Mouse (Mus musculus) MEL (cell line): ENCODE measurements around the gene Aktip. TPM values are rescaled to one million over a fixed set of nuclear protein-coding genes. Genes with fewer than 3 reads are reported as not detected.

Source experiments
- DNase-seq: peaks from one replicate; pipeline ENCODE4 v3.0.0; 2011; ENCODE audit warnings: low read depth, low spot score
- H3K27ac ChIP-seq: 2 replicates; pipeline ENCODE4 v1.5.1; 2012; ENCODE audit warnings: low read depth, mild to moderate bottlenecking, control low read depth, low read length, moderate library complexity; ENCODE audit not compliant: control insufficient read depth
- H3K27me3 ChIP-seq, 2 experiments: fragments of 150-350 bp in 1 of 2; sonication (generic) in 1 of 2; 2 replicates each; pipeline ENCODE4 v1.6.1; 2012; ENCODE audit warnings: low read length in 2 of 2, mild to moderate bottlenecking in 2 of 2, improper control_type of control experiment in 1 of 2, moderate library complexity in 1 of 2; ENCODE audit not compliant: insufficient read depth in 2 of 2, control insufficient read depth in 1 of 2
- H3K36me3 ChIP-seq, 2 experiments: 2 replicates each; pipeline ENCODE4 v1.6.1; 2012 to 2014; ENCODE audit warnings: low read length in 2 of 2, improper control_type of control experiment in 1 of 2, inconsistent platforms in 1 of 2, mild to moderate bottlenecking in 1 of 2; ENCODE audit not compliant: insufficient read depth in 2 of 2, control insufficient read depth in 1 of 2
- H3K4me1 ChIP-seq, 2 experiments: fragments of 150-350 bp in 1 of 2; sonication (generic) in 1 of 2; 2 replicates each; pipeline ENCODE4 v1.6.1; 2012; ENCODE audit warnings: low read length in 2 of 2, improper control_type of control experiment in 1 of 2, mild to moderate bottlenecking in 1 of 2; ENCODE audit not compliant: insufficient read depth in 2 of 2, control insufficient read depth in 1 of 2
- H3K4me3 ChIP-seq, 2 experiments: fragments of 150-350 bp in 1 of 2; sonication (generic) in 1 of 2; 2 replicates each; pipeline ENCODE4 v1.5.1; 2012; ENCODE audit warnings: low read depth in 2 of 2, low read length in 2 of 2, mild to moderate bottlenecking in 2 of 2, moderate library complexity in 2 of 2, control low read depth in 1 of 2, improper control_type of control experiment in 1 of 2; ENCODE audit not compliant: control insufficient read depth in 1 of 2, insufficient read depth in 1 of 2
- H3K79me2 ChIP-seq: 2 replicates; pipeline ENCODE4 v1.6.1; 2012; ENCODE audit warnings: mild to moderate bottlenecking, low read length, moderate library complexity; ENCODE audit not compliant: control insufficient read depth, poor library complexity, insufficient read depth
- H3K9ac ChIP-seq: 2 replicates; pipeline ENCODE4 v1.6.1; 2012; ENCODE audit warnings: low read depth, mild to moderate bottlenecking, control low read depth, low read length, moderate library complexity; ENCODE audit not compliant: control insufficient read depth, poor library complexity, severe bottlenecking
- H3K9me3 ChIP-seq: fragments of 150-350 bp; sonication (generic); replicated peaks from 2 replicates; pipeline ENCODE4 v1.6.1; 2012; ENCODE audit warnings: mild to moderate bottlenecking, low read length, improper control_type of control experiment, moderate library complexity; ENCODE audit not compliant: insufficient read depth
- BHLHE40 ChIP-seq: IDR thresholded peaks from 2 replicates; pipeline ENCODE4 v1.6.1; 2012; ENCODE audit warnings: low read depth, mild to moderate bottlenecking, inconsistent platforms, low read length, improper control_type of control experiment, borderline replicate concordance
- CHD1 ChIP-seq: IDR thresholded peaks from 2 replicates; pipeline ENCODE4 v1.6.1; 2012; ENCODE audit warnings: low read depth, mild to moderate bottlenecking, inconsistent platforms, low read length, improper control_type of control experiment
- CHD2 ChIP-seq: IDR thresholded peaks from 2 replicates; pipeline ENCODE4 v1.6.1; 2011; ENCODE audit warnings: low read length, improper control_type of control experiment
- CTCF ChIP-seq, 3 experiments: IDR thresholded peaks in 2 of 3; conservative IDR thresholded peaks in 1 of 3; 2 replicates each; pipeline ENCODE4 v1.5.1; 2011 to 2012; ENCODE audit warnings: low read length in 3 of 3, low read depth in 2 of 3, mild to moderate bottlenecking in 2 of 3, improper control_type of control experiment in 1 of 3, inconsistent platforms in 1 of 3, mixed read lengths in 1 of 3, moderate library complexity in 1 of 3; ENCODE audit not compliant: control insufficient read depth in 1 of 3, insufficient read depth in 1 of 3, poor library complexity in 1 of 3, severe bottlenecking in 1 of 3
- E2F4 ChIP-seq: IDR thresholded peaks from 2 replicates; pipeline ENCODE4 v1.6.1; 2011; ENCODE audit warnings: low read depth, low read length, improper control_type of control experiment, borderline replicate concordance
- ELF1 ChIP-seq: IDR thresholded peaks from 2 replicates; pipeline ENCODE4 v1.6.1; 2014; ENCODE audit warnings: low read depth, mild to moderate bottlenecking, inconsistent platforms, low read length, improper control_type of control experiment, moderate library complexity
- EP300 ChIP-seq, 2 experiments: IDR thresholded peaks; 2 replicates each; pipeline ENCODE4 v1.6.1; 2011; ENCODE audit warnings: improper control_type of control experiment in 2 of 2, low read length in 2 of 2, low read depth in 1 of 2, mild to moderate bottlenecking in 1 of 2
- ETS1 ChIP-seq: IDR thresholded peaks from 2 replicates; pipeline ENCODE4 v1.6.1; 2012; ENCODE audit warnings: low read depth, mild to moderate bottlenecking, inconsistent platforms, low read length, improper control_type of control experiment, moderate library complexity
- GATA1 ChIP-seq: IDR thresholded peaks from 2 replicates; pipeline ENCODE4 v1.6.1; 2011; ENCODE audit warnings: low read depth, low read length, improper control_type of control experiment
- HCFC1 ChIP-seq: IDR thresholded peaks from 2 replicates; pipeline ENCODE4 v1.6.1; 2012; ENCODE audit warnings: low read depth, mild to moderate bottlenecking, inconsistent platforms, low read length, improper control_type of control experiment, moderate library complexity
- JUND ChIP-seq: IDR thresholded peaks from 2 replicates; pipeline ENCODE4 v1.6.1; 2011; ENCODE audit warnings: low read depth, mild to moderate bottlenecking, improper control_type of control experiment, low read length
- KAT2A ChIP-seq: conservative IDR thresholded peaks from 2 replicates; pipeline ENCODE4 v1.6.1; 2012; ENCODE audit warnings: low read depth, low read length, improper control_type of control experiment, inconsistent platforms
- MAFK ChIP-seq: IDR thresholded peaks from 2 replicates; pipeline ENCODE4 v1.6.1; 2011; ENCODE audit warnings: low read depth, mild to moderate bottlenecking, low read length, improper control_type of control experiment, borderline replicate concordance
- MAX ChIP-seq: IDR thresholded peaks from 2 replicates; pipeline ENCODE4 v1.6.1; 2011; ENCODE audit warnings: low read length, improper control_type of control experiment
- MAZ ChIP-seq: IDR thresholded peaks from 2 replicates; pipeline ENCODE4 v1.6.1; 2012; ENCODE audit warnings: low read depth, mild to moderate bottlenecking, inconsistent platforms, low read length, improper control_type of control experiment
- MEF2A ChIP-seq: IDR thresholded peaks from 2 replicates; pipeline ENCODE4 v1.6.1; 2014; ENCODE audit warnings: low read depth, mild to moderate bottlenecking, inconsistent platforms, low read length, improper control_type of control experiment; ENCODE audit not compliant: poor library complexity, insufficient replicate concordance, severe bottlenecking; ENCODE audit errors: extremely low read depth
- MXI1 ChIP-seq: IDR thresholded peaks from 2 replicates; pipeline ENCODE4 v1.6.1; 2011; ENCODE audit warnings: mild to moderate bottlenecking, low read depth, low read length, improper control_type of control experiment
- MYB ChIP-seq: IDR thresholded peaks from 2 replicates; pipeline ENCODE4 v1.6.1; 2011; ENCODE audit warnings: mild to moderate bottlenecking, low read depth, low read length, improper control_type of control experiment
- MYC ChIP-seq: IDR thresholded peaks from 2 replicates; pipeline ENCODE4 v1.6.1; 2011; ENCODE audit warnings: low read depth, mild to moderate bottlenecking, low read length, improper control_type of control experiment, moderate library complexity
- NRF1 ChIP-seq: IDR thresholded peaks from 2 replicates; pipeline ENCODE4 v1.6.1; 2014; ENCODE audit warnings: low read depth, mild to moderate bottlenecking, inconsistent platforms, low read length, improper control_type of control experiment, moderate library complexity; ENCODE audit not compliant: poor library complexity, insufficient read depth, severe bottlenecking
- POLR2AphosphoS2 ChIP-seq: IDR thresholded peaks from 2 replicates; pipeline ENCODE4 v1.6.1; 2011; ENCODE audit warnings: low read length, improper control_type of control experiment
- POLR2AphosphoS5 ChIP-seq: IDR thresholded peaks from 2 replicates; pipeline ENCODE4 v1.6.1; 2012; ENCODE audit warnings: low read depth, borderline replicate concordance, mild to moderate bottlenecking, inconsistent platforms, low read length, moderate library complexity, mixed read lengths
- RAD21 ChIP-seq: IDR thresholded peaks from 2 replicates; pipeline ENCODE4 v1.6.1; 2011; ENCODE audit warnings: mild to moderate bottlenecking, low read depth, low read length, improper control_type of control experiment
- RCOR1 ChIP-seq: IDR thresholded peaks from 2 replicates; pipeline ENCODE4 v1.6.1; 2012; ENCODE audit warnings: low read depth, mild to moderate bottlenecking, inconsistent platforms, low read length, improper control_type of control experiment
- SIN3A ChIP-seq: IDR thresholded peaks from 2 replicates; pipeline ENCODE4 v1.6.1; 2012; ENCODE audit warnings: low read length, improper control_type of control experiment, inconsistent platforms
- SMC3 ChIP-seq: IDR thresholded peaks from 2 replicates; pipeline ENCODE4 v1.6.1; 2011; ENCODE audit warnings: low read depth, low read length, improper control_type of control experiment
- TAL1 ChIP-seq: IDR thresholded peaks from 2 replicates; pipeline ENCODE4 v1.6.1; 2012; ENCODE audit warnings: mild to moderate bottlenecking, inconsistent platforms, low read length, moderate library complexity, mixed read lengths
- TBP ChIP-seq: IDR thresholded peaks from 2 replicates; pipeline ENCODE4 v1.8.0; 2011; ENCODE audit warnings: low read depth, low read length, improper control_type of control experiment
- TCF12 ChIP-seq: IDR thresholded peaks from 2 replicates; pipeline ENCODE4 v1.6.1; 2014; ENCODE audit warnings: low read depth, mild to moderate bottlenecking, inconsistent platforms, low read length, improper control_type of control experiment, moderate library complexity
- UBTF ChIP-seq: IDR thresholded peaks from 2 replicates; pipeline ENCODE4 v1.6.1; 2012; ENCODE audit warnings: low read depth, mild to moderate bottlenecking, inconsistent platforms, low read length, improper control_type of control experiment, moderate library complexity, borderline replicate concordance; ENCODE audit not compliant: insufficient read depth
- USF2 ChIP-seq, 2 experiments: IDR thresholded peaks; 2 replicates each; pipeline ENCODE4 v1.6.1; 2011 to 2012; ENCODE audit warnings: improper control_type of control experiment in 2 of 2, low read length in 2 of 2, borderline replicate concordance in 1 of 2, inconsistent platforms in 1 of 2, low read depth in 1 of 2, mild to moderate bottlenecking in 1 of 2; ENCODE audit not compliant: insufficient read depth in 1 of 2
- ZC3H11A ChIP-seq: IDR thresholded peaks from 2 replicates; pipeline ENCODE4 v1.6.1; 2012; ENCODE audit warnings: low read depth, mild to moderate bottlenecking, inconsistent platforms, low read length, improper control_type of control experiment
- ZKSCAN1 ChIP-seq: IDR thresholded peaks from 2 replicates; pipeline ENCODE4 v1.6.1; 2012; ENCODE audit warnings: low read depth, mild to moderate bottlenecking, inconsistent platforms, low read length, improper control_type of control experiment, moderate library complexity
- ZMIZ1 ChIP-seq: IDR thresholded peaks from 2 replicates; pipeline ENCODE4 v1.6.1; 2012; ENCODE audit warnings: low read depth, mild to moderate bottlenecking, inconsistent platforms, low read length, improper control_type of control experiment, moderate library complexity
- ZNF384 ChIP-seq: IDR thresholded peaks from 2 replicates; pipeline ENCODE4 v1.6.1; 2012; ENCODE audit warnings: low read depth, mild to moderate bottlenecking, inconsistent platforms, low read length, improper control_type of control experiment
- polyA plus RNA-seq, 2 experiments: library from polyadenylated mRNA; stranded (reverse) in 1 of 2; unstranded in 1 of 2; fragments of >175 nt in 1 of 2; fragments of >200 nt in 1 of 2; gene quantifications; 2 replicates each; pipeline versions ENCODE4 v1.2.1 to v1.2.4; 2012; ENCODE audit warnings: low replicate concordance in 2 of 2, low read depth in 1 of 2; ENCODE audit not compliant: insufficient read length in 2 of 2, insufficient read depth in 1 of 2, missing spikeins in 1 of 2
- total RNA-seq: library from RNA; depleted of rRNA; stranded (reverse); fragments of 300-350 nt; gene quantifications from 2 replicates; pipeline ENCODE4 v1.2.3, GENCODE M21; 2012

Aktip gene
- total and polyA plus RNA-seq, 3 experiments, result 4.6 to 8.5 TPM; not detected in 1

DNA sequence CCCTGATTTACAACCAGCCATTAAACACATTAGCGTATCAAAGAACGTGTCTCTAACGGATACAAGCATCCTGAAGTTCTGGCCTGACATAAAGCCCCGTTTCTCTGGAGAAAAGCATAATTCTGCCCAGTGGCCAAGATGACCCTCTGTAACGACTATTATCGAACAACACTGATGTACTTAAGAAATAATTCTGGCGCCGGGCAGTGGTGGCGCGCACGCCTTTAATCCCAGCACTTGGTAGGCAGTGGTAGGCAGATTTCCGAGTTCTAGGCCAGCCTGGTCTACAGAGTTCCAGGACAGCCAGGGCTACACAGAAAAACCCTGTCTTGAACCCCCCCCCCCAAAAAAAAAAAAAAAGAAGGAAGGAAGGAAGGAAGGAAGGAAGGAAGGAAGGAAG is 65.1 kb downstream of the Aktip start (continued):
- no peak for TF ChIP-seq SMC3
- TF ChIP-seq, all 39 proteins: peak for 0

DNA sequence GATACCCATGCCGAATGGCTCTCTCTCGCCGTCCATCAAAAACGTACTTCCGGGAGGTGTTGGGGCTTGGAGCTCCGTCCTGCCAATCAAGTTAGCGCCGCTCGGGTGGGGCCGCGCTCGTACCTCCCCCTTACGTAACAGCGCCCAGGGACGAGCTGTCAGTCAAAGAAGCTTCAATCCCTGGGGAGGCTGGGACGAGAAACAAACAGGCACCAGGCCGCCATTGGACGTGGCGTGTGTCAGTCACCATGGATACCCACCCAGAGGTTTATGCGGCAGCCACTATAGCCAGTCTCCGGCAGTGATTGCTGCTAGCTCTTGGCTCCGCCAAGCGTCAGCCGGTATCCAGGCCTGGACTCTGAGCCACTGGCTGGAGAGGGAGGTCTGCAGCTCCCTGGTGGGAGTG is 65.7 kb downstream of the Aktip start:
- peak overlapping the region; percentile 28; the same call in 1 of the 2 replicates for H3K9ac ChIP-seq
- peaks cover 0 to 7% of the 10 kb centered on the region in 2 experiments; a peak in 2 of 4 replicates for H3K36me3 ChIP-seq
- peaks cover 0 to 4% of the 10 kb centered on the region in 2 experiments; a peak in 2 of 4 replicates for H3K4me1 ChIP-seq
- H3K27me3 ChIP-seq, result no peaks in the 10 kb centered on the region
- no peak overlapping the region for H3K27ac ChIP-seq
- no peaks in the 10 kb centered on the region for H3K9me3 ChIP-seq
- H3K79me2 ChIP-seq, result no peaks in the 10 kb centered on the region
- peak overlapping the region; percentile 55 to 58 for H3K4me3 ChIP-seq
- peak; percentile 99 for DNase-seq
- TF ChIP-seq SIN3A, result no peak
- TF ChIP-seq ZNF384, result no peak
- TF ChIP-seq MAFK, result no peak
- TF ChIP-seq RCOR1, result peak; percentile 71
- TF ChIP-seq RAD21, result no peak
- no peak for TF ChIP-seq KAT2A
- TF ChIP-seq HCFC1, result peak; percentile 88
- no peak for TF ChIP-seq MYB
- no peak for TF ChIP-seq ZKSCAN1
- TF ChIP-seq CTCF (IDR thresholded peaks at IDR 0.05 in 2 of 3, conservative IDR thresholded peaks at IDR 0.05 in 1 of 3; ENCODE audit: control insufficient read depth in 1 of 3, insufficient read depth in 1 of 3, low read depth in 2 of 3, low read length in 3 of 3, poor library complexity in 1 of 3, severe bottlenecking in 1 of 3), result no peak
- no peak for TF ChIP-seq GATA1
- TF ChIP-seq MEF2A, result no peak
- no peak for TF ChIP-seq POLR2AphosphoS2
- no peak for TF ChIP-seq SMC3
- no peak for TF ChIP-seq ZC3H11A
- 0 out of 2 replicates have a peak, but pooled peaks have one; percentile 7 for TF ChIP-seq NRF1
- no peak for TF ChIP-seq CHD1
- TF ChIP-seq EP300 (IDR thresholded peaks at IDR 0.05; ENCODE audit: low read depth in 1 of 2, low read length in 2 of 2), result no peak
- TF ChIP-seq ZMIZ1, result no peak
- TF ChIP-seq JUND, result no peak
- no peak for TF ChIP-seq POLR2AphosphoS5
- TF ChIP-seq BHLHE40, result no peak
- no peak for TF ChIP-seq MYC
- no peak for TF ChIP-seq TAL1
- no peak for TF ChIP-seq ETS1
- TF ChIP-seq TBP, result no peak
- peak; percentile 96; the same call in 1 of the 2 replicates for TF ChIP-seq MAZ
- TF ChIP-seq E2F4, result no peak
- TF ChIP-seq CHD2, result no peak
- TF ChIP-seq MAX, result no peak
- TF ChIP-seq USF2 (IDR thresholded peaks at IDR 0.05; ENCODE audit: borderline replicate concordance in 1 of 2, insufficient read depth in 1 of 2, low read depth in 1 of 2, low read length in 2 of 2), result no peak
- no peak for TF ChIP-seq TCF12
- TF ChIP-seq UBTF, result no peak
- peak; percentile 39; the same call in 1 of the 2 replicates for TF ChIP-seq ELF1
- peak; percentile 10; the same call in 1 of the 2 replicates for TF ChIP-seq MXI1
